Comparison of ENCODE assay signal across 28 mouse cellular contexts in genomic region chr16:28893266-28893665, GRCm38 (mm10). TPM values are rescaled to one million over a fixed set of nuclear protein-coding genes. Genes with fewer than 3 reads are reported as not detected.
DNase-seq lines count a peak whose midpoint lies in the region; ATAC-seq lines count a peak whose summit lies in the region.
"Had no signal": no experiment of that assay in that cellular context is flagged by ENCODE, and none has a peak within 500 bp of the region (broad histone marks: within the 10 kb centered on the region; RNA-seq: fewer than 3 reads in every experiment).

No protein-coding gene starts in this region.

- H3K36me3 ChIP-seq in intestine, embryonic 14.5 days (ENCODE audit: control insufficient read depth, insufficient read depth, low read length), result no peaks in the 10 kb centered on the region
- 0 out of 2 replicates have a peak, but pooled peaks cover 2% of the 10 kb centered on the region for H3K36me3 ChIP-seq in intestine, embryonic 16.5 days (ENCODE audit: control insufficient read depth, insufficient read depth, low read length)
- H3K36me3 ChIP-seq in neural tube, embryonic 11.5 days (ENCODE audit: control insufficient read depth, insufficient read depth, low read length), result 0 out of 2 replicates have a peak, but pooled peaks cover 3% of the 10 kb centered on the region
- H3K36me3 ChIP-seq in neural tube, embryonic 15.5 days, result 0 out of 2 replicates have a peak, but pooled peaks cover 8% of the 10 kb centered on the region
- peaks cover 10% of the 10 kb centered on the region for H3K36me3 ChIP-seq in limb, embryonic 10.5 days
- H3K36me3 ChIP-seq in forebrain, embryonic 11.5 days (ENCODE audit: control insufficient read depth, insufficient read depth, low read length), result no peaks in the 10 kb centered on the region
- H3K36me3 ChIP-seq: heart, embryonic 15.5 days had no signal

- H3K27me3 ChIP-seq in intestine, embryonic 14.5 days (replicated peaks; ENCODE audit: control insufficient read depth, insufficient read depth, low read length), result no peaks in the 10 kb centered on the region
- no peaks in the 10 kb centered on the region for H3K27me3 ChIP-seq in intestine, embryonic 16.5 days (replicated peaks; ENCODE audit: control insufficient read depth, insufficient read depth, low read length)
- no peaks in the 10 kb centered on the region for H3K27me3 ChIP-seq in neural tube, embryonic 11.5 days (ENCODE audit: control insufficient read depth, insufficient read depth, low read length)
- H3K27me3 ChIP-seq in neural tube, embryonic 15.5 days (replicated peaks), result no peaks in the 10 kb centered on the region
- no peaks in the 10 kb centered on the region for H3K27me3 ChIP-seq in limb, embryonic 10.5 days (ENCODE audit: low read depth, poor library complexity, severe bottlenecking)
- no peaks in the 10 kb centered on the region for H3K27me3 ChIP-seq in forebrain, embryonic 11.5 days (ENCODE audit: control insufficient read depth, insufficient read depth, low read length)
- H3K27me3 ChIP-seq: heart, embryonic 15.5 days; midbrain, embryonic 15.5 days had no signal

- peaks cover 10% of the 10 kb centered on the region for H3K4me1 ChIP-seq in intestine, embryonic 14.5 days (replicated peaks; ENCODE audit: control insufficient read depth, insufficient read depth, low read length)
- peaks cover 17% of the 10 kb centered on the region for H3K4me1 ChIP-seq in intestine, embryonic 16.5 days (ENCODE audit: control insufficient read depth, insufficient read depth, low read length)
- peaks cover 11% of the 10 kb centered on the region for H3K4me1 ChIP-seq in neural tube, embryonic 11.5 days (ENCODE audit: control insufficient read depth, insufficient read depth, low read length)
- peaks cover 43% of the 10 kb centered on the region for H3K4me1 ChIP-seq in neural tube, embryonic 15.5 days
- peaks cover 53% of the 10 kb centered on the region for H3K4me1 ChIP-seq in limb, embryonic 10.5 days
- H3K4me1 ChIP-seq in forebrain, embryonic 11.5 days (replicated peaks; ENCODE audit: control insufficient read depth, insufficient read depth, low read length), result no peaks in the 10 kb centered on the region

- no peak overlapping the region for H3K27ac ChIP-seq in intestine, embryonic 14.5 days (ENCODE audit: low read depth)
- no peak overlapping the region for H3K27ac ChIP-seq in intestine, embryonic 16.5 days (ENCODE audit: low read length)
- H3K27ac ChIP-seq in neural tube, embryonic 11.5 days (ENCODE audit: low read depth, low read length), result no peak overlapping the region
- H3K27ac ChIP-seq in neural tube, embryonic 15.5 days (replicated peaks), result no peak overlapping the region
- H3K27ac ChIP-seq in limb, embryonic 10.5 days, result 0 out of 2 replicates have a peak overlapping the region, but pooled peaks have one; percentile 20
- no peak overlapping the region for H3K27ac ChIP-seq in forebrain, embryonic 11.5 days (ENCODE audit: low read depth, low read length)
- H3K27ac ChIP-seq: heart, embryonic 10.5 days; heart, embryonic 15.5 days; hindbrain, embryonic 13.5 days; left cerebral cortex, adult 2 months; limb, embryonic 13.5 days; midbrain, embryonic 15.5 days had no signal

- no peak overlapping the region for H3K4me3 ChIP-seq in intestine, embryonic 14.5 days (ENCODE audit: low read depth, low read length)
- no peak overlapping the region for H3K4me3 ChIP-seq in intestine, embryonic 16.5 days (ENCODE audit: low read length)
- H3K4me3 ChIP-seq in neural tube, embryonic 11.5 days (ENCODE audit: low read depth, low read length), result no peak overlapping the region
- H3K4me3 ChIP-seq in neural tube, embryonic 15.5 days (replicated peaks), result no peak overlapping the region
- no peak overlapping the region for H3K4me3 ChIP-seq in limb, embryonic 10.5 days
- H3K4me3 ChIP-seq in forebrain, embryonic 11.5 days (ENCODE audit: low read depth, low read length), result no peak overlapping the region
- H3K4me3 ChIP-seq: heart, embryonic 10.5 days; heart, embryonic 15.5 days; hindbrain, embryonic 13.5 days; left cerebral cortex, adult 2 months; limb, embryonic 13.5 days; midbrain, embryonic 15.5 days had no signal

- peak; percentile 37; the same call in 1 of the 2 replicates for ATAC-seq in intestine, embryonic 14.5 days (replicated peaks; ENCODE audit: low FRiP score, low TSS enrichment, low read depth)
- ATAC-seq in intestine, embryonic 16.5 days, result no peak
- ATAC-seq in neural tube, embryonic 11.5 days (ENCODE audit: insufficient read depth, low FRiP score, low TSS enrichment), result peak; percentile 59; the same call in 1 of the 2 replicates
- no peak for ATAC-seq in neural tube, embryonic 15.5 days (ENCODE audit: low FRiP score)
- no peak for ATAC-seq in forebrain, embryonic 11.5 days (replicated peaks; ENCODE audit: low FRiP score)
- ATAC-seq: activated CD4-positive, CD25-positive, alpha-beta regulatory T cell, adult 4 months; CD4-positive, CD25-positive, alpha-beta regulatory T cell, adult 4 months; forebrain, embryonic 14.5 days; inflammation-experienced regulatory T-cells, adult 6 months; midbrain, embryonic 15.5 days had no signal

- WGBS in intestine, embryonic 14.5 days, result 18% methylated on average over 5 of the region's 5 CpGs
- 32% methylated on average over 5 of the region's 5 CpGs for WGBS in intestine, embryonic 16.5 days
- 22% methylated on average over 5 of the region's 5 CpGs for WGBS in neural tube, embryonic 11.5 days
- WGBS in neural tube, embryonic 15.5 days, result 15% methylated on average over 5 of the region's 5 CpGs
- WGBS in limb, embryonic 10.5 days, result 27% methylated on average over 5 of the region's 5 CpGs
- WGBS in forebrain, embryonic 11.5 days, result 43% methylated on average over 5 of the region's 5 CpGs

- H3K9ac ChIP-seq in intestine, embryonic 14.5 days (ENCODE audit: low read length), result no peak overlapping the region
- no peak overlapping the region for H3K9ac ChIP-seq in intestine, embryonic 16.5 days (ENCODE audit: low read depth, low read length)
- H3K9ac ChIP-seq in neural tube, embryonic 11.5 days (ENCODE audit: low read length), result no peak overlapping the region
- H3K9ac ChIP-seq in neural tube, embryonic 15.5 days (replicated peaks), result no peak overlapping the region
- no peak overlapping the region for H3K9ac ChIP-seq in forebrain, embryonic 11.5 days (ENCODE audit: low read length)
- H3K9ac ChIP-seq: heart, embryonic 15.5 days; hindbrain, embryonic 13.5 days; limb, embryonic 13.5 days; midbrain, embryonic 15.5 days had no signal

- H3K4me2 ChIP-seq in intestine, embryonic 14.5 days (ENCODE audit: low read length), result no peak overlapping the region
- H3K4me2 ChIP-seq in intestine, embryonic 16.5 days (ENCODE audit: low read depth, low read length), result no peak overlapping the region
- no peak overlapping the region for H3K4me2 ChIP-seq in neural tube, embryonic 11.5 days (ENCODE audit: low read depth)
- no peak overlapping the region for H3K4me2 ChIP-seq in neural tube, embryonic 15.5 days
- no peak overlapping the region for H3K4me2 ChIP-seq in forebrain, embryonic 11.5 days (ENCODE audit: low read depth, low read length, severe bottlenecking)
- H3K4me2 ChIP-seq: heart, embryonic 15.5 days; hindbrain, embryonic 13.5 days; limb, embryonic 13.5 days; liver, embryonic 11.5 days; midbrain, embryonic 15.5 days had no signal

- peaks cover 5% of the 10 kb centered on the region; the same call in 1 of the 2 replicates for H3K9me3 ChIP-seq in intestine, embryonic 14.5 days (ENCODE audit: control insufficient read depth, low read length)
- H3K9me3 ChIP-seq in intestine, embryonic 16.5 days (ENCODE audit: control insufficient read depth, low read length), result peaks cover 4% of the 10 kb centered on the region; the same call in 1 of the 2 replicates
- peaks cover 4% of the 10 kb centered on the region; the same call in 1 of the 2 replicates for H3K9me3 ChIP-seq in neural tube, embryonic 11.5 days (ENCODE audit: control insufficient read depth, low read length)
- peaks cover 3% of the 10 kb centered on the region; the same call in 1 of the 2 replicates for H3K9me3 ChIP-seq in neural tube, embryonic 15.5 days (replicated peaks)
- H3K9me3 ChIP-seq in limb, embryonic 10.5 days (replicated peaks), result no peaks in the 10 kb centered on the region
- peaks cover 2% of the 10 kb centered on the region; the same call in 1 of the 2 replicates for H3K9me3 ChIP-seq in forebrain, embryonic 11.5 days (ENCODE audit: control insufficient read depth, low read length)
- H3K9me3 ChIP-seq: heart, embryonic 15.5 days; midbrain, embryonic 15.5 days had no signal

- DNase-seq in intestine, embryonic 14.5 days (ENCODE audit: low spot score), result no peak
- peak; percentile 34 for DNase-seq in neural tube, embryonic 11.5 days (ENCODE audit: low spot score)
- DNase-seq in embryo, embryonic 10 days (ENCODE audit: low spot score), result peak; percentile 67
- DNase-seq in limb, embryonic 10.5 days (ENCODE audit: low spot score), result no peak
- DNase-seq in forebrain, embryonic 11.5 days (ENCODE audit: low spot score), result no peak
- DNase-seq in frontal cortex, postnatal 25 days (ENCODE audit: low spot score in 2 of 2), result no peak
- DNase-seq: adrenal gland, adult 8-10 months; cerebellum, adult 8-10 months; cerebellum, postnatal 25 days; gastrocnemius, postnatal 25 days; heart, adult 11 months; kidney, postnatal 25 days; lung, postnatal 4 days; spleen, adult 18-20 months; thymus, postnatal 4 days had no signal

RNA-seq across cellular contexts. Expression of gene Mb21d2, which starts 36.2 kb away (rescaled TPM):
- polyA plus RNA-seq in intestine, embryonic 14.5 days (2014; fragmentation: Nextera tagmentation; extraction: Ambion mirVana), result 9.0 and 9.8 TPM in 2 replicates
- polyA plus RNA-seq in intestine, embryonic 16.5 days (2015; fragmentation: Nextera tagmentation; extraction: Ambion mirVana), result 6.6 and 7.2 TPM in 2 replicates
- 11.7 TPM in 2 replicates for polyA plus RNA-seq in neural tube, embryonic 11.5 days (2014; fragmentation: Nextera tagmentation; extraction: Ambion mirVana)
- polyA plus RNA-seq in neural tube, embryonic 15.5 days (2015; fragmentation: Nextera tagmentation; extraction: Ambion mirVana), result 17.5 and 21.4 TPM in 2 replicates
- polyA plus RNA-seq in limb, embryonic 10.5 days (2016; fragmentation: Nextera tagmentation; extraction: Ambion mirVana), result 5.8 and 6.4 TPM in 2 replicates
- polyA plus RNA-seq in forebrain, embryonic 11.5 days (2014; fragmentation: Nextera tagmentation; extraction: Ambion mirVana), result 6.8 and 7.3 TPM in 2 replicates
- polyA plus RNA-seq: activated CD4-positive, CD25-positive, alpha-beta regulatory T cell, adult 4 months; CD4-positive, CD25-positive, alpha-beta regulatory T cell, adult 4 months; inflammation-experienced regulatory T-cells, adult 6 months had no signal

Comparison
In these comparisons a context has a peak if more than half of its experiments do, and no peak if none do; other contexts are left out.
1. ATAC-seq: peak in intestine, embryonic 14.5 days (single experiment) and neural tube, embryonic 11.5 days (single experiment); none in intestine, embryonic 16.5 days (single experiment), neural tube, embryonic 15.5 days (single experiment) and forebrain, embryonic 11.5 days (single experiment).
2. DNase-seq: peak in neural tube, embryonic 11.5 days (single experiment) and embryo, embryonic 10 days (single experiment); none in intestine, embryonic 14.5 days (single experiment), limb, embryonic 10.5 days (single experiment), forebrain, embryonic 11.5 days (single experiment) and frontal cortex, postnatal 25 days (0 of 2).